In genomic region chr1:75388898-75389515, GRCm38 (mm10) we compare ENCODE assay signal across 9 mouse cellular contexts. TPM values are rescaled to one million over a fixed set of nuclear protein-coding genes. Genes with fewer than 3 reads are reported as not detected.
DNase-seq lines count a peak whose midpoint lies in the region; ATAC-seq and TF ChIP-seq lines count a peak whose summit lies in the region.
"Had no signal": no experiment of that assay in that cellular context is flagged by ENCODE, and none has a peak within 500 bp of the region (broad histone marks: within the 10 kb centered on the region; RNA-seq: fewer than 3 reads in every experiment).

No protein-coding gene starts in this region.

- no peak for TF ChIP-seq POLR2A in lung, adult 2 months (IDR thresholded peaks at IDR 0.05; ENCODE audit: borderline replicate concordance, extremely low read depth, low read depth, low read length)

- no peak for ATAC-seq in forebrain, postnatal 0 days
- no peak for ATAC-seq in midbrain, embryonic 11.5 days (ENCODE audit: low FRiP score)
- ATAC-seq in erythroblast, adult 5-6 weeks (replicated peaks; ENCODE audit: low FRiP score, poor library complexity, severe bottlenecking) = no peak
- ATAC-seq in monocyte, adult 5-6 weeks (replicated peaks; ENCODE audit: insufficient number of reproducible peaks, low FRiP score, low TSS enrichment, poor library complexity, severe bottlenecking) = no peak

- TF ChIP-seq CTCF in forebrain, postnatal 0 days (IDR thresholded peaks at IDR 0.05; ENCODE audit: low read depth) = no peak
- no peak for TF ChIP-seq CTCF in lung, adult 2 months (IDR thresholded peaks at IDR 0.05; ENCODE audit: insufficient read depth, low read length)

- H3K27ac ChIP-seq in heart, embryonic 10.5 days = peak overlapping the region; percentile 84
- no peak overlapping the region for H3K27ac ChIP-seq in ES-E14 (ENCODE audit: insufficient read depth, low read depth, low read length, poor library complexity, severe bottlenecking)
- H3K27ac ChIP-seq in forebrain, postnatal 0 days (ENCODE audit: low read depth, low read length) = no peak overlapping the region
- H3K27ac ChIP-seq in midbrain, embryonic 11.5 days (ENCODE audit: low read depth, low read length) = no peak overlapping the region

- in situ Hi-C loops in ES-E14 (cut with MboI; ENCODE audit: low sequenced_read_pairs in 2 of 2, unreplicated experiment in 2 of 2) = no loop called here

- peak; percentile 75 for DNase-seq in heart, embryonic 10.5 days (ENCODE audit: low spot score)
- DNase-seq in heart, postnatal 25 days (ENCODE audit: low spot score) = no peak
- no peak for DNase-seq in ES-E14 (ENCODE audit: low read depth, low spot score)
- no peak for DNase-seq in forebrain, postnatal 0 days
- peak; percentile 90 for DNase-seq in midbrain, embryonic 11.5 days (ENCODE audit: low spot score, missing footprints)
- DNase-seq in lung, adult 2 months = no peak
- DNase-seq: thymus, postnatal 36 days had no signal

- intact Hi-C loops in heart, postnatal 25 days (cut with DNase I) = no loop called here

- H3K4me1 ChIP-seq in heart, embryonic 10.5 days = peaks cover 78% of the 10 kb centered on the region
- peaks cover 0 to 8% of the 10 kb centered on the region in 2 experiments; a peak in 1 of 4 replicates for H3K4me1 ChIP-seq in ES-E14 (ENCODE audit: control insufficient read depth in 2 of 2, insufficient read depth in 2 of 2, low read length in 2 of 2, poor library complexity in 1 of 2)
- H3K4me1 ChIP-seq in forebrain, postnatal 0 days (ENCODE audit: insufficient read depth) = peaks cover 20% of the 10 kb centered on the region
- peaks cover 33% of the 10 kb centered on the region for H3K4me1 ChIP-seq in midbrain, embryonic 11.5 days (ENCODE audit: control insufficient read depth, insufficient read depth, low read length)
- no peaks in the 10 kb centered on the region for H3K4me1 ChIP-seq in lung, adult 2 months (ENCODE audit: control insufficient read depth, insufficient read depth, low read length)

- 30% methylated on average over 23 of the region's 23 CpGs for WGBS in heart, embryonic 10.5 days
- WGBS in forebrain, postnatal 0 days = 26% methylated on average over 23 of the region's 23 CpGs
- WGBS in midbrain, embryonic 11.5 days = 20% methylated on average over 23 of the region's 23 CpGs
- WGBS in lung, adult 2 months = 38% methylated on average over 23 of the region's 23 CpGs

- H3K4me2 ChIP-seq in forebrain, postnatal 0 days (ENCODE audit: low read depth) = peak overlapping the region; percentile 44
- peak overlapping the region; percentile 42 for H3K4me2 ChIP-seq in midbrain, embryonic 11.5 days

- peaks cover 39% of the 10 kb centered on the region for H3K27me3 ChIP-seq in heart, embryonic 10.5 days (ENCODE audit: insufficient read depth, poor library complexity, severe bottlenecking)
- H3K27me3 ChIP-seq in forebrain, postnatal 0 days (ENCODE audit: insufficient read depth, low read length) = peaks cover 16% of the 10 kb centered on the region; the same call in 1 of the 2 replicates
- H3K27me3 ChIP-seq in midbrain, embryonic 11.5 days (ENCODE audit: control insufficient read depth, insufficient read depth, low read length) = peaks cover 33% of the 10 kb centered on the region

- peak overlapping the region; percentile 47 for H3K4me3 ChIP-seq in heart, embryonic 10.5 days
- peak overlapping the region; percentile 32 to 40; a peak in 3 of 4 replicates for H3K4me3 ChIP-seq in ES-E14 (ENCODE audit: insufficient read depth in 1 of 2, low read depth in 1 of 2, low read length in 2 of 2, poor library complexity in 1 of 2, severe bottlenecking in 1 of 2)
- peak overlapping the region; percentile 29; the same call in 1 of the 2 replicates for H3K4me3 ChIP-seq in forebrain, postnatal 0 days (ENCODE audit: low read depth, low read length)
- peak overlapping the region; percentile 26; the same call in 1 of the 2 replicates for H3K4me3 ChIP-seq in midbrain, embryonic 11.5 days (ENCODE audit: low read depth, low read length)
- H3K4me3 ChIP-seq in lung, adult 2 months (replicated peaks; ENCODE audit: extremely low read depth, low read depth, low read length) = no peak overlapping the region

- no peaks in the 10 kb centered on the region for H3K9me3 ChIP-seq in heart, embryonic 10.5 days
- no peaks in the 10 kb centered on the region for H3K9me3 ChIP-seq in ES-E14 (ENCODE audit: control insufficient read depth, insufficient read depth, low read depth, low read length)
- H3K9me3 ChIP-seq in forebrain, postnatal 0 days (ENCODE audit: low read length) = no peaks in the 10 kb centered on the region
- H3K9me3 ChIP-seq in midbrain, embryonic 11.5 days (ENCODE audit: control insufficient read depth, low read length) = no peaks in the 10 kb centered on the region

- H3K36me3 ChIP-seq in heart, embryonic 10.5 days = peaks cover 63% of the 10 kb centered on the region
- H3K36me3 ChIP-seq in ES-E14 (ENCODE audit: control insufficient read depth, insufficient read depth, low read length, poor library complexity, severe bottlenecking) = peaks cover 2% of the 10 kb centered on the region; the same call in 1 of the 2 replicates
- H3K36me3 ChIP-seq in forebrain, postnatal 0 days (ENCODE audit: insufficient read depth) = no peaks in the 10 kb centered on the region
- H3K36me3 ChIP-seq in midbrain, embryonic 11.5 days (ENCODE audit: control insufficient read depth, insufficient read depth, low read length) = no peaks in the 10 kb centered on the region

- H3K9ac ChIP-seq in ES-E14 (ENCODE audit: insufficient read depth, low read depth, low read length, poor library complexity, severe bottlenecking) = peak overlapping the region; percentile 2; the same call in 1 of the 2 replicates
- H3K9ac ChIP-seq in forebrain, postnatal 0 days = peak overlapping the region; percentile 29
- H3K9ac ChIP-seq in midbrain, embryonic 11.5 days (ENCODE audit: low read length) = peak overlapping the region; percentile 43; the same call in 1 of the 2 replicates

TF ChIP-seq in ES-E14, 5 proteins besides CTCF, POLR2A, EP300 and RAD21:
- TF ChIP-seq MAFK (IDR thresholded peaks at IDR 0.05; ENCODE audit: insufficient read depth, low read depth, low read length) (no peak), CHD2 (IDR thresholded peaks at IDR 0.05; ENCODE audit: low read depth, low read length) (no peak), ZNF384 (IDR thresholded peaks at IDR 0.05; ENCODE audit: low read depth, low read length) (no peak), ZC3H11A (IDR thresholded peaks at IDR 0.05; ENCODE audit: borderline replicate concordance, low read depth, low read length) (no peak), HCFC1 (IDR thresholded peaks at IDR 0.05; ENCODE audit: borderline replicate concordance, insufficient read depth, low read length) (no peak)

RNA-seq across cellular contexts. Expression of gene Speg, which starts 13.9 kb away (rescaled TPM):
- polyA plus RNA-seq in heart, embryonic 10.5 days (2016; fragmentation: Nextera tagmentation; extraction: Ambion mirVana) = 77.9 and 80.0 TPM in 2 replicates
- 100 to 1,000 TPM; 141 to 144 TPM for total RNA-seq in heart, postnatal 25 days (2021)
- 16.9 and 31.2 TPM in 2 replicates for total RNA-seq in ES-E14 (2012; rRNA removed)
- 44.4 and 56.3 TPM in 2 replicates for total RNA-seq in forebrain, postnatal 0 days (2014; rRNA removed)
- polyA plus RNA-seq in forebrain, postnatal 0 days (2015; fragmentation: Nextera tagmentation; extraction: Ambion mirVana) = 17.8 and 20.6 TPM in 2 replicates
- 13.4 and 15.2 TPM in 2 replicates for polyA plus RNA-seq in midbrain, embryonic 11.5 days (2014; fragmentation: Nextera tagmentation; extraction: Ambion mirVana)
- total RNA-seq in erythroblast, adult 5-6 weeks (2015; ENCODE audit: low replicate concordance) = not detected in 2 replicates
- 1.7 TPM in 1 of 2 replicates, not detected in the other for total RNA-seq in erythroblast, adult 5-6 weeks (2017; ENCODE audit: low replicate concordance)
- total RNA-seq in monocyte, adult 5-6 weeks (2017) = 0.49 TPM in 1 of 3 replicates, not detected in the others
- polyA plus RNA-seq in lung, adult 2 months (2012; rRNA removed) = 31.5 and 35.0 TPM in 2 replicates

RNA-seq across cellular contexts. Expression of gene Des, which starts 28.9 kb away (rescaled TPM):
- 341 and 642 TPM in 2 replicates for polyA plus RNA-seq in heart, embryonic 10.5 days (2016; fragmentation: Nextera tagmentation; extraction: Ambion mirVana)
- total RNA-seq in heart, postnatal 25 days (2021) = 1,000 to 10,000 TPM; 1,261 to 1,294 TPM
- 10.8 and 19.4 TPM in 2 replicates for total RNA-seq in ES-E14 (2012; rRNA removed)
- total RNA-seq in forebrain, postnatal 0 days (2014; rRNA removed) = 1.0 and 1.4 TPM in 2 replicates
- 1.2 TPM in 2 replicates for polyA plus RNA-seq in forebrain, postnatal 0 days (2015; fragmentation: Nextera tagmentation; extraction: Ambion mirVana)
- 0.52 and 0.68 TPM in 2 replicates for polyA plus RNA-seq in midbrain, embryonic 11.5 days (2014; fragmentation: Nextera tagmentation; extraction: Ambion mirVana)
- total RNA-seq in erythroblast, adult 5-6 weeks (2015; ENCODE audit: low replicate concordance) = not detected in 2 replicates
- total RNA-seq in erythroblast, adult 5-6 weeks (2017; ENCODE audit: low replicate concordance) = not detected in 2 replicates
- not detected in 3 replicates for total RNA-seq in monocyte, adult 5-6 weeks (2017)
- polyA plus RNA-seq in lung, adult 2 months (2012; rRNA removed) = 107 and 185 TPM in 2 replicates

RNA-seq across cellular contexts. Expression of gene Gmppa, which starts 46.7 kb away (rescaled TPM):
- 73.4 and 75.4 TPM in 2 replicates for polyA plus RNA-seq in heart, embryonic 10.5 days (2016; fragmentation: Nextera tagmentation; extraction: Ambion mirVana)
- total RNA-seq in heart, postnatal 25 days (2021) = 10 to 100 TPM; 36.6 to 37.3 TPM
- total RNA-seq in ES-E14 (2012; rRNA removed) = 40.2 and 51.6 TPM in 2 replicates
- total RNA-seq in forebrain, postnatal 0 days (2014; rRNA removed) = 57.3 and 68.3 TPM in 2 replicates
- 64.0 and 64.9 TPM in 2 replicates for polyA plus RNA-seq in forebrain, postnatal 0 days (2015; fragmentation: Nextera tagmentation; extraction: Ambion mirVana)
- 56.1 and 56.4 TPM in 2 replicates for polyA plus RNA-seq in midbrain, embryonic 11.5 days (2014; fragmentation: Nextera tagmentation; extraction: Ambion mirVana)
- 2.9 and 14.4 TPM in 2 replicates for total RNA-seq in erythroblast, adult 5-6 weeks (2015; ENCODE audit: low replicate concordance)
- 6.1 and 20.1 TPM in 2 replicates for total RNA-seq in erythroblast, adult 5-6 weeks (2017; ENCODE audit: low replicate concordance)
- total RNA-seq in monocyte, adult 5-6 weeks (2017) = 39.2 to 56.0 TPM (median 55.4 TPM) in 3 replicates
- polyA plus RNA-seq in lung, adult 2 months (2012; rRNA removed) = 106 and 125 TPM in 2 replicates

Comparison
In these comparisons a context has a peak if more than half of its experiments do, and no peak if none do; other contexts are left out.
1. DNase-seq: peak in heart, embryonic 10.5 days (single experiment) and midbrain, embryonic 11.5 days (single experiment); none in heart, postnatal 25 days (single experiment), ES-E14 (single experiment), forebrain, postnatal 0 days (single experiment) and lung, adult 2 months (single experiment).
2. RNA of gene Des, which starts 28.9 kb away (total RNA-seq): 1,261 to 1,294 TPM in heart, postnatal 25 days; 10.8 to 19.4 TPM in ES-E14, 1.0 to 1.4 TPM in forebrain, postnatal 0 days, not detected in erythroblast, adult 5-6 weeks and not detected in monocyte, adult 5-6 weeks; every median in the first group is over 10 times any median in the second.
3. Peak in every context shown above with its lines, with median percentiles within 50 percentile points of each other: H3K9ac ChIP-seq.